In the genomic region with DNA sequence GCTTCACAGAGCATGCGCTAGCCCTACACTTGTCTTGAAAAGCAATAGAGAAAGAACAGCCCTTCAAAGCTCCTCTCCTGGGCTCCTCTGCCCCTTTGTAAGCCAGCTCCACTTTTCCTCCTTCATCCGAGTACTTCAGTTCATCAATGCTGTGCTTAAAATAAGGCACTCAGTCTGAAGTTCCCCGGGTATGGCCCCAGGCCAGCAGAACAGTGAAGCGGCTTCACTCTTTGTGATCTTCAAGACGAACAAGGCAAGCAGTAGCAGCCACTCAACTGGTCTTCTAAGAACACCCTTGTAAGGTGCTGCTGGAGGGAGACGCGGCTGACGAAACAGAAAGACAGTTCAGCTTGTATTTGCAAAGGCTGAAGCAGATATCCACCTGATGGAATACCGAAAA, we compare ENCODE assay signal across 20 mouse cellular contexts.
"Had no signal": no experiment of that assay in that cellular context is flagged by ENCODE, and none has a peak within 500 bp of the region (broad histone marks: within the 10 kb centered on the region; RNA-seq: fewer than 3 reads in every experiment).

No protein-coding gene starts in this region.

- DNase-seq: kidney, adult 2 months; kidney, postnatal 25 days; layer of hippocampus, adult 9-11 months; liver; liver, embryonic 13.5 days; right cerebral cortex, adult 18-20 months; right cerebral cortex, postnatal 14 days; right cerebral cortex, postnatal 4 days; thymus, postnatal 4 days had no signal

- H3K4me1 ChIP-seq: limb, embryonic 10.5 days; limb, embryonic 13.5 days; liver, embryonic 13.5 days; midbrain, embryonic 10.5 days; midbrain, embryonic 13.5 days; stomach, embryonic 15.5 days had no signal

- H3K9ac ChIP-seq: limb, embryonic 13.5 days; liver, embryonic 13.5 days; midbrain, embryonic 13.5 days; stomach, embryonic 15.5 days had no signal

- H3K27ac ChIP-seq: kidney, postnatal 0 days; layer of hippocampus, adult 2 months; limb, embryonic 10.5 days; limb, embryonic 13.5 days; liver, embryonic 13.5 days; macrophage; midbrain, embryonic 10.5 days; midbrain, embryonic 13.5 days; stomach, embryonic 15.5 days had no signal

- ATAC-seq: inflammation-experienced regulatory T-cells, adult 6 months; intestine, embryonic 16.5 days; midbrain, embryonic 13.5 days had no signal

- H3K36me3 ChIP-seq: limb, embryonic 10.5 days; limb, embryonic 13.5 days; liver, embryonic 13.5 days; midbrain, embryonic 10.5 days; midbrain, embryonic 13.5 days; stomach, embryonic 15.5 days had no signal

- H3K27me3 ChIP-seq: limb, embryonic 13.5 days; liver, embryonic 13.5 days; midbrain, embryonic 13.5 days; stomach, embryonic 15.5 days had no signal

- H3K4me2 ChIP-seq: limb, embryonic 13.5 days; liver, embryonic 13.5 days; midbrain, embryonic 13.5 days; stomach, embryonic 15.5 days had no signal

- H3K4me3 ChIP-seq: layer of hippocampus, adult 2 months; limb, embryonic 10.5 days; limb, embryonic 13.5 days; liver, embryonic 13.5 days; megakaryocyte, embryonic 14.5 days; midbrain, embryonic 10.5 days; midbrain, embryonic 13.5 days; stomach, embryonic 15.5 days had no signal

- H3K9me3 ChIP-seq: limb, embryonic 10.5 days; limb, embryonic 13.5 days; liver, embryonic 13.5 days; midbrain, embryonic 10.5 days; midbrain, embryonic 13.5 days; stomach, embryonic 15.5 days had no signal
